Mouse (Mus musculus): ENCODE results near the gene Sox13.

- TF ChIP-seq CTCF (IDR thresholded peaks at IDR 0.05; ENCODE audit: borderline replicate concordance, control insufficient read depth, extremely low read depth, insufficient read depth, low read length, poor library complexity): no peak
- TF ChIP-seq POLR2A (IDR thresholded peaks at IDR 0.05; ENCODE audit: control insufficient read depth, extremely low read depth, insufficient read depth, low read length, poor library complexity): no peak
Measured at GRCm38 (mm10) chr1:133371431-133371830, 52.7 kb downstream of the Sox13 start.
